ENCODE assay signal across 25 mouse cellular contexts in genomic region chr1:119598855-119599254, GRCm38 (mm10). TPM values are rescaled to one million over a fixed set of nuclear protein-coding genes. Genes with fewer than 3 reads are reported as not detected.
A peak's percentile ranks its signal among the peaks of the same experiment; 100 is the strongest.
DNase-seq lines count a peak whose midpoint lies in the region; ATAC-seq and TF ChIP-seq lines count a peak whose summit lies in the region.
"Had no signal": no experiment of that assay in that cellular context is flagged by ENCODE, and none has a peak within 500 bp of the region (broad histone marks: within the 10 kb centered on the region; RNA-seq: fewer than 3 reads in every experiment).

No protein-coding gene starts in this region.

- WGBS in lung, postnatal 0 days: 64% methylated on average over 6 of the region's 6 CpGs
- 94% methylated on average over 6 of the region's 6 CpGs for WGBS in midbrain, embryonic 14.5 days

- TF ChIP-seq EP300 in lung, postnatal 0 days (IDR thresholded peaks at IDR 0.05): no peak

- H3K9me3 ChIP-seq in lung, postnatal 0 days (ENCODE audit: low read length): no peaks in the 10 kb centered on the region
- H3K9me3 ChIP-seq in midbrain, embryonic 14.5 days (ENCODE audit: control insufficient read depth, low read length): no peaks in the 10 kb centered on the region
- H3K9me3 ChIP-seq: embryonic facial prominence, embryonic 15.5 days; forebrain, embryonic 10.5 days; G1E; heart, embryonic 15.5 days; hindbrain, embryonic 10.5 days had no signal

- no peak; the same call in 1 of the 2 replicates for ATAC-seq in lung, postnatal 0 days
- peak; percentile 86 for ATAC-seq in granulocyte monocyte progenitor cell, adult 5-6 weeks (replicated peaks; ENCODE audit: poor library complexity, severe bottlenecking)
- no peak for ATAC-seq in midbrain, embryonic 14.5 days (ENCODE audit: low FRiP score, low TSS enrichment)
- ATAC-seq: forebrain, embryonic 14.5 days had no signal

- H3K36me3 ChIP-seq in lung, postnatal 0 days (ENCODE audit: insufficient read depth, low read length): 0 out of 2 replicates have a peak, but pooled peaks cover 4% of the 10 kb centered on the region
- H3K36me3 ChIP-seq in midbrain, embryonic 14.5 days (ENCODE audit: control insufficient read depth, insufficient read depth, low read length): no peaks in the 10 kb centered on the region
- H3K36me3 ChIP-seq: embryonic facial prominence, embryonic 15.5 days; heart, embryonic 15.5 days had no signal

- no peak overlapping the region for H3K4me3 ChIP-seq in lung, postnatal 0 days (ENCODE audit: low read depth, low read length)
- no peak overlapping the region for H3K4me3 ChIP-seq in midbrain, embryonic 14.5 days (replicated peaks; ENCODE audit: low read depth, low read length)
- H3K4me3 ChIP-seq: embryonic facial prominence, embryonic 15.5 days; erythroblast, embryonic 14.5 days; forebrain, embryonic 10.5 days; heart, adult 2 months; heart, embryonic 15.5 days; hindbrain, embryonic 10.5 days had no signal

- peak; percentile 21 for DNase-seq in lung, postnatal 0 days (ENCODE audit: low spot score)
- no peak for DNase-seq in lung, postnatal 25 days (ENCODE audit: low spot score)
- peak; percentile 17 for DNase-seq in thymus, postnatal 4 days
- DNase-seq in thymus, postnatal 36 days: no peak
- DNase-seq in naive thymus-derived CD4-positive, alpha-beta T cell, adult 2 months (ENCODE audit: low read depth): peak; percentile 6
- DNase-seq in kidney, postnatal 4 days: no peak
- no peak for DNase-seq in midbrain, embryonic 14.5 days
- DNase-seq: adrenal gland, postnatal 10 days; cerebellum, adult 11 months; cerebellum, adult 8-10 months; cerebellum, postnatal 36 days; embryo, embryonic 11 days; gastrocnemius, postnatal 36 days; heart, adult 2 months; heart, postnatal 14 days had no signal

- no peak overlapping the region for H3K9ac ChIP-seq in lung, postnatal 0 days (replicated peaks; ENCODE audit: low read depth)
- H3K9ac ChIP-seq in midbrain, embryonic 14.5 days (replicated peaks; ENCODE audit: low read length): no peak overlapping the region
- H3K9ac ChIP-seq: embryonic facial prominence, embryonic 15.5 days; heart, embryonic 15.5 days; hindbrain, embryonic 14.5 days had no signal

- H3K27me3 ChIP-seq in lung, postnatal 0 days (replicated peaks; ENCODE audit: insufficient read depth, low read length): no peaks in the 10 kb centered on the region
- no peaks in the 10 kb centered on the region for H3K27me3 ChIP-seq in midbrain, embryonic 14.5 days (ENCODE audit: control insufficient read depth, insufficient read depth, low read length)
- H3K27me3 ChIP-seq: embryonic facial prominence, embryonic 15.5 days; heart, embryonic 15.5 days had no signal

- H3K4me2 ChIP-seq in lung, postnatal 0 days (replicated peaks; ENCODE audit: low read depth, low read length): no peak overlapping the region
- no peak overlapping the region for H3K4me2 ChIP-seq in midbrain, embryonic 14.5 days (ENCODE audit: low read length)
- H3K4me2 ChIP-seq: embryonic facial prominence, embryonic 15.5 days; heart, embryonic 11.5 days; heart, embryonic 15.5 days; hindbrain, embryonic 14.5 days had no signal

- TF ChIP-seq CTCF in lung, postnatal 0 days (IDR thresholded peaks at IDR 0.05): no peak

- no peak overlapping the region for H3K27ac ChIP-seq in lung, postnatal 0 days (ENCODE audit: low read length)
- H3K27ac ChIP-seq in midbrain, embryonic 14.5 days (replicated peaks; ENCODE audit: low read depth, low read length): no peak overlapping the region
- H3K27ac ChIP-seq: embryonic facial prominence, embryonic 15.5 days; forebrain, embryonic 10.5 days; heart, adult 2 months; heart, embryonic 15.5 days; hindbrain, embryonic 10.5 days; hindbrain, embryonic 14.5 days had no signal

- H3K4me1 ChIP-seq in lung, postnatal 0 days (ENCODE audit: insufficient read depth, low read depth, low read length): no peaks in the 10 kb centered on the region
- H3K4me1 ChIP-seq in midbrain, embryonic 14.5 days (ENCODE audit: control insufficient read depth, insufficient read depth, low read length): no peaks in the 10 kb centered on the region
- H3K4me1 ChIP-seq: embryonic facial prominence, embryonic 15.5 days; forebrain, embryonic 10.5 days; heart, embryonic 15.5 days; hindbrain, embryonic 10.5 days had no signal

RNA-seq across cellular contexts. Expression of gene Epb41l5, which starts 49.9 kb away (rescaled TPM):
- 54.7 and 69.5 TPM in 2 replicates for polyA plus RNA-seq in lung, postnatal 0 days (2015; fragmentation: Nextera tagmentation; extraction: Ambion mirVana)
- total RNA-seq in granulocyte monocyte progenitor cell, adult 5-6 weeks (2014; fragmentation: Nextera tagmentation): 1.6 TPM in 1 of 2 replicates, not detected in the other
- total RNA-seq in granulocyte monocyte progenitor cell, adult 5-6 weeks (2017): 0.65 TPM in 1 of 2 replicates, not detected in the other
- polyA plus RNA-seq in midbrain, embryonic 14.5 days (2014; fragmentation: Nextera tagmentation; extraction: Ambion mirVana): 16.7 and 23.5 TPM in 2 replicates

Comparison
In these comparisons a context has a peak if more than half of its experiments do, and no peak if none do; other contexts are left out.
1. DNase-seq: peak in lung, postnatal 0 days (single experiment), thymus, postnatal 4 days (single experiment) and naive thymus-derived CD4-positive, alpha-beta T cell, adult 2 months (single experiment); none in lung, postnatal 25 days (single experiment), thymus, postnatal 36 days (0 of 2), kidney, postnatal 4 days (0 of 2) and midbrain, embryonic 14.5 days (single experiment).